Mouse (Mus musculus) adrenal gland, adult 18-20 months (tissue): ENCODE measurements at regions not wholly inside any gene's neighbourhood (a gene's known extent, or its start where the extent isn't known, plus 50 kb on each side); places are given as distances from the start of the nearest gene placed in this dataset.

ENCODE experiments used
- DNase-seq, 2 experiments: peaks; one replicate each; pipeline ENCODE4 v3.0.0; 2021 to 2022; ENCODE audit warnings: low spot score in 2 of 2

DNA sequence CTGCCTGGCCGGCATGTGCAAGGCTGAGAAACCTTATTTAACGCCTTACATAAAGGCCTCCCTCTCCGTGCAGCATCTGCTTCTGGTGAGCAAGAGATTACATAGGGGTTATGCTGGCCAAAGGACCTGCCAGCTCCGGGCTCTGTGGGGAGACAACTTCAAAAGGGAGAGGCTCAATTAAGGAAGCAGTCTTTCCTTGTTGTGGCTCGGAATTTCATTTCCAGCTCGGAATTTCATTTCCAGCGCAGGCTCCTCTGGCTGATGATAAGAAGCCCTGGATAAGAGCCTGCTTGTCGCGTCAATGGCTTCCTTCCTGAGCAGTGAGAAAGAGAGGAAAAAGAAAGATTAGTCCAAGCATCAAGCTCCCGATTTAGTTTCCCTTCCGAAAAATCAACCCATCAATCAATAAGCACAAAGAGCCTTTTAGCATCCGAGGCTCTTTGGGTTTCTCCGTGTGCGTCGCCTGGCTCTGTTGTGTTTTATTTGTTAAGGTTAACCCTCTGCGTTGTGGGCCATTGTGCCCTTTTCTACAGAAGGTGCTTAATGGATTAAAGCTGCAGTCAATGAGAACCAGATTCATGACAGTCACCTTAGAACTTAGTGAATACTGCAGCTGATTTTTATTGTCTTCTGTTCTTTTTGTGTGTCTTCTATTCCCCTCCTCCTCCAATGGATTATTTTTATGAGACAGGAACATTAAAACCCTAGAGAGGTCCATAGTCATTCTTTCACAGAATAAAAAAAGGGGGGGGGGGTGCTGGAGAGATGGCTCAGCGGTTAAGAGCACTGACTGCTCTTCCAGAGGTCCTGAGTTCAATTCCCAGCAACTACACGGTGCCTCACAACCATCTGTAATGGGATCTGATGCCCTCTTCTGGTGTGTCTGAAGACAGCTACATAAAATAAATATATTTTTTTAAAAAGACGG is 218.3 kb downstream of the Myo1b start:
- DNase-seq = no peak

DNA sequence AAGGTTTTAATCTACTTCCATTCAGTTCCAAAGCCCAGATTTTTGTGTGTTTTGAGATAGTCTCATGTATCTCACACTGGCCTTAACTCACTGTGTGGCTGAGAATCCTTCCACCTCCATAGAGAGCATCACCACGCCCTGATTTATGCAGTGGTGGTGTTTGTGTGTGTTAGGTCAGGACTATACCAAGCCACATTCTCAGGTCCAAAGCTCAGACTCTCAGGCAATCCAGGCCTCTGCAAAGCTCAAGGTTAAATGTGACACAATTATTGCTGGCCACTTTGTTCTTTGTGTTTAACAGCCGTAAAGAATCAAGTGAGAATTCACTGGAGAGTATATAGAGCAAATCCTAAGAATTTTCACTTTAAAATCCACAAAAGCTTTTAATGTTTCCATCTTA is 218.2 kb upstream of the Nabp1 start:
- DNase-seq = no peak

- DNase-seq = no peak
These were observed 212.7 kb upstream of the Nabp1 start for GRCm38 (mm10) chr1:51690878-51691277.

- no peak for DNase-seq
These were observed 211.4 kb upstream of the Nabp1 start for GRCm38 (mm10) chr1:51689461-51690223.

- DNase-seq = no peak
These were observed 210.7 kb upstream of the Nabp1 start for GRCm38 (mm10) chr1:51688946-51689345.

DNA sequence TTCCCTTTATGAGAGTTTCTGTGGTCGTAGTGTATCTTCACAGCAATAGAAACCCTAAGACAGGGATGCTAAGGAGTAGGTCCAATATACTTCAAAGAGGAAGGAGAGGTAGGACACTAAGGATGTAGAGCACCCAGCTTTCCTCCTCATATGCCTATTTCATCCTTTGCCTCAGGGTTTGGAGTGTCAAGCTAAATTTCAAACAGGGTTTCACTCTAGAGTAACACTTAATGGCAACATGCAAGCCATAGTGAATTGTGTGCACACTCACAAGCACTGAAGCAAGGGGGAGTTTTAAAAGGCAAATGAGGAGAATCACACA is 210.0 kb upstream of the Nabp1 start:
- no peak for DNase-seq

- no peak for DNase-seq
These were observed 209.4 kb upstream of the Nabp1 start for GRCm38 (mm10) chr1:51687484-51688223.

DNA sequence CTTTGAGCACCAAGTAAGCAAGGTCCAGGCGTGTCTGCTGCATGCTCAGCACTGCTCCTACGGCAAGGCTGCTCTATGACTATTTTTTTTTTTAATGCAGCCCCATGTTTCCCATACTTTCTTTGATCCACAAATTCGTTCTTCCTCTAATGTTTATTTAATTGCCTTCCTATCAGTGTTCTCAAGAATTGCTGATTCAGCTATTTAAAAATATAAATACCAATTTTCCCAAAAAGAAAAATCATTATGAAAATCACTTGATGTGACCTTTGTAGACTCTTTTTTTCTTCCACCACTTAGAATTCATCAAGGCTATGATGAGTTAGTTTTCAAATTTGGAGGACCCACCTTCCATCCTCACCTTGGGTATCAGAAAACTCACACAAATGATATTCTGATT is 208.5 kb upstream of the Nabp1 start:
- no peak for DNase-seq

DNA sequence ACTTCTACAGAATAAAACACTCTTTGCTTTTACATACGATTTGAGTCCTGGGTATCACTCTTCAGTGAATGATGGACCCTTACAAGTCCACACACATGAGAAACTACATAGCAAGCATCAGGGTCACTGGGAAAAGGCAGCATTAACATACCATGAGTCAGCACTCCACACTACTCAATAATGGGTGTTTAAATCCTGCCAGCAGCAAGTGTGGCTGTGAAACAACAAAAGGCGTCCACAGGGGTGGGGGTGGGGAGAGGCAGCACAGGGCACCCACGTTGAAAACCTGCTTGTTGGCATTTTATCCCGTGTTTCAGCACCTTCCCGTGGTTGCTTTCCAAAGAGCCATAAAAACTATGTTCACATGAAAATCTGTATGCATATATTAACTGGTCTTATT is 204.0 kb upstream of the Nabp1 start:
- no peak for DNase-seq

GRCm38 (mm10) chr1:51681872-51682271 is 203.6 kb upstream of the Nabp1 start:
- DNase-seq = no peak

DNA sequence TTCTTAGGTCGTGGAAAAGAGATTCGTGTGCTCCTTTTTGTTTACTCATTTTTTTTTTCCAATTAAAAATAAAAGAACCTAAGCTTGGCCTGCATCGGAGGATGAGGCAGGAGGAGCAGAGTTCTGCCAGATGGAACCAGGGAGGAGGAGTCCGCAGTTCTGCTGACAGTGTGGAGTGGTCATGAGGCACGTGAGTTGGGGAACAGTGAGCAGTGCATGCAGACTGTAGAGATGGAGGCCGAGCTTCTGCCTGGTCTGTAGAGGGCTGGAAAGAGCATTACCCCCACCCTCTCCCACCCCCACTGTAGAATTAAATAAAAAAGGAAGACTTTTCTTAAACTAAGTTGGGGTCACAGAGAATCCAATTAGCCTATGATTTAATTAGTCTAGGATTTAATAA is 202.5 kb upstream of the Nabp1 start:
- no peak for DNase-seq

GRCm38 (mm10) chr1:51678290-51678928 is 200.2 kb upstream of the Nabp1 start:
- no peak for DNase-seq

DNA sequence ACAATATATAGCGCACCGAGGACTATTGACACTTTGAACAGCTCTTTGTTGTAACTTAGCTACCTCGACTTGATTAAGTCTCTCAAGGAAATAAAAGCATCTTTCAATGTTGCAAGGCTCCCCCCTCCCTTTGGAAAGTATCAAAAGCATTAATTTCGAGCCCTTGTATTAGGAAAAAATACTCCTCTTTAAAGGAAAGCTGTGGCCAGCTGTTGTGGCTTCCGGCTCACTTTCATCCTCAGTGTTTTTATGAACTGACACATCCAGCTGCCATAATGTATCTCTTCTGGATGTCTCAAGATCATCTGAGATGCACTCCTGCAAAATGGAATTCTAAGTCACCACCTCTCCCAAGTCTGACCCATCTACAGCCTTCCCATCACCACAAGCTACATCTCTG is 199.6 kb upstream of the Nabp1 start:
- DNase-seq = no peak

- no peak for DNase-seq
These were observed 193.5 kb upstream of the Nabp1 start for GRCm38 (mm10) chr1:51671691-51672090.

DNA sequence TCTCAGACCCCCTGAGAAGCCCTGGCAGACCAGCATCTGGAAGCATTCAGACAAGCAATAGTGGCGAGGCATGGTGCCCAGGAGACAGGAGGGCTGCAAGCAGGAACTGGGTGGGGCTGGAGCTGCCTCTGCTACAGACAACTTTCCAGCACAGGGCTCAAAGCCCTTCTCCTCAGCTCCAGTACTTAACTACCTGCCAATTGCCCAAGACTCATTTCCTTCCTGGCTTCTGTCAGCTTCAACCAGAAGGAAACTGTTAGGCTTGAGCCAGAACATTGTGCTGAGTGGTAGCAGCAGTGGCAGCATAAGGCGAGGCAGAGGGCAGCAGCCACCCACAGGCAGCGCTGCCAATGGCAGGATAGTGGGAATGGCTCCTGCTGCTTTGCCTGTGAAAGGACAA is 193.1 kb upstream of the Nabp1 start:
- no peak for DNase-seq

DNA sequence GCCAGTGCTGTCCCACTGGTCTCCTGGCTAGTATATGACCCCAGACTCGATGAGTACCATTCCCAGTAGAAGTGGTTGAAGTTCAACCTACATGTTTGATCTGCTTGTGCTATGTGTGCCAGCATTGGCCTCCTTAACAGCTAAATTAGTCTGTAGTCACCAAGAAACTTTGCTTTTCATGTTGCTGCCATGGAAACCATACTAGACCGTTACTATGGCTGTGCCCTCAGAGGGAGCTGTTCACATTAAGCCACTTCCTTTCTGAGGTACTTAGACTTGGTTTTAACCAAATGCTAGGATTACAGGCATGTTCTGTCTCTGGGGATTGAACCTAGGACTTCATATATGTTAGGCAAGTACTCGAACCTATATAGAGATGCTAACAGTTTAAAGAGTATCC is 191.8 kb upstream of the Nabp1 start:
- DNase-seq = no peak

GRCm38 (mm10) chr1:51668881-51669280 is 190.7 kb upstream of the Nabp1 start:
- no peak for DNase-seq

DNA sequence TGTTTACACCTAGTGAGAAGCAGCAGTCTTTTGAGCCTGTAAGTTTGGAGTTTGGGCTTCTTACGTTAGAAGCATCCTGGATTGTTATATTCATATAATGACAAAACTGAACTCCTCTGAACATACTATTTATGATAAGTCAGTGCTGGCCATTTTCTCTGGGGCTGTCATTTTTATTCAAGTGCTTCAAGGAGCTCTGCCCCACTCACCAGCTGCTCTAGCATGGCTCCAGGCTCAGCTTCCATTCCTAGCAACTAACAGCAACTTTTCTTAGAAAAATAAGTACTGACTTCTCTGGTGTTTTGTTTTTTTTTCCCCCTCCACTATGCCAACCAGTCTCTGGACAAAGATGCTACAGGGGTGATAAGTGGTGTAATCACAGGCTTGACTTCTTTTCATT is 182.3 kb upstream of the Nabp1 start:
- DNase-seq = no peak

DNA sequence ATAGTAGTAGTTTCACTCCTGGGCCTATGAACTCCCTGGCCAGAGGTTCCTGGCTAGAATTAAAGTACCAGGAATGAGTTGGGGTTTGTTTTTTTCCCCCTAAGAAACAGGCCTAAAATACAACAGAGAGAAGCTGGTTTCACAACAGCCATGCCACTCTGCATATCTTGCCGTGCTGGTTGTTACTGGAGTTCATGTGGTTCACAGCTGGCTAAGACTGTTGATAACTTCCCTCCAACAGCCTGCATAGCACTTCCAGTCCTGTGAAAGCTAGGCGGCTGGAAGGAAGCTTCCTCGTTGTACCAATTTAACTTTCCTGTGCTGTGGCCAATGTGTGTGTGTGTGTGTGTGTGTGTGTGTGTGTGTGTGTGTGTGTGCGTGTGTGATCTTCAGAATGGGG is 179.0 kb upstream of the Nabp1 start:
- DNase-seq = no peak

GRCm38 (mm10) chr1:51650653-51650995 is 172.4 kb upstream of the Nabp1 start:
- no peak for DNase-seq

DNA sequence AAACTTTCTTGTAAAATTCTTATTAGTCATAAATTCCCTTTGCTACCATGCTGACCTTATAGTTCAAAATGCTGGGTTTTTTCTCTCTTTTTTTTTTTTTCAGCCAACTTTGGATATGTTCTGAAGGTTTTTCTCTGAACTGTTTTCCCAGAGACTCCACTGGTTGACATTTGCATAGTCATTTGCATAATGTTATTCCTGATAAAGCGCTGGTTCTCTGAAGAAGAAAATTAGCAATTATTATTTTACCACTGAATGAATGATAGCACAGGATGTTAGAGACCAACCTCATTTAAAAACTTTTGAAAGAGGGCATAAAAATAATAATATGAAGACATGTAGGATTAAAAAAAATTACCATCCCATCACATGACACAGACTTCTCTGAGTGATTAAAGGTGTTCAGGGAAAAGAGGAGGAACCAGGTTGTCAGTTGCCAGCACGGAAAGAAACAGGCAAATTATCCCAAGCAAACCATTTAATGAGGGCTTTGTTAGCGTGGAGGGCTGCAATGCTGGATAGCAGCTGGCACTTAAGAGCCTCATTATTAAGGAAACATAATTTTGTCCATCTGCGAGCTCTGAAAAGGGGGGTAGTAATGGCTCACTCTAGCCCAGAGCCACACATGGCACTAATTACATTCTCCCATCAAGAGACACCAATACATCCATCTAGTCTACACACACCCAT is 171.9 kb upstream of the Nabp1 start:
- DNase-seq = no peak
